ENCODE assay signal across 28 mouse cellular contexts in the genomic region with DNA sequence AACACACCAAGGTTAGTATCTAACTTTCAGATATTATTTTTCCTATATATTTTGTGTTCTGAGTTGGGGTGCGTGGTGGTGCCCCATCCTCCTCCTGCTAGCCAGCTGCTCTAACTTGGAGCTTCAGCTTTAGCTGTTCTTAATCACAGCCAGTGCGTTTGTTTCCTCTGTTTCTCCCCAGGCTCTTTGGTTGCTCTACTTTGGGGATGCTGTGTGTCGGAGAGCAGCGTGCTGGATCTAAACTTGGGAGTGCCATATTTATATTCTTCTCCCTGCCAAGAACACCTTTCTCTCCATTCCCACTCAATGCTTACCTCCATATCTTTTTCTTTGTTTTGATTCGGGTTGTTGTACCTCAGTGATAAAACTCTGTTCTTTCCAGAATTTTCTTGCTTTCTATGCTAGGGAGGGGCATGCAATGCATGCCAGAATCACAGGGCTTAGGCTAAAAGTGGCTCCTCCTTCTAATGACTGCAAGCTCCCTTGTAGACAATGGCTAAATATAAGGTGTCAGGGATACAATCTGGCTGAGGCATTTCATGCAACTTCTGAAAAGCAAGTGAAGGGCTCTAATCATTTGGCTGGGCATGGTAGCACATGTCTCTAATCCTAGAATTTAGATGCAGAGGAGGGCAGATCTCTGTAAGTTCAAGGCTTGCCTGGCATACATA.
DNase-seq lines count a peak whose midpoint lies in the region; ATAC-seq and TF ChIP-seq lines count a peak whose summit lies in the region.
"Had no signal": no experiment of that assay in that cellular context is flagged by ENCODE, and none has a peak within 500 bp of the region (broad histone marks: within the 10 kb centered on the region; RNA-seq: fewer than 3 reads in every experiment).

No protein-coding gene starts in this region.

- H3K4me3 ChIP-seq in left cerebral cortex, adult 2 months: no peak overlapping the region
- H3K4me3 ChIP-seq: embryonic facial prominence, embryonic 13.5 days; embryonic facial prominence, embryonic 15.5 days; erythroblast, embryonic 14.5 days; forebrain, embryonic 10.5 days; forebrain, embryonic 12.5 days had no signal

- peak; percentile 80 for ATAC-seq in frontal cortex, adult (ENCODE audit: low TSS enrichment)
- ATAC-seq: activated CD4-positive, CD25-positive, alpha-beta regulatory T cell, adult 4 months; CD4-positive, CD25-positive, alpha-beta regulatory T cell, adult 4 months; forebrain, embryonic 14.5 days; Patski had no signal

- no peak for DNase-seq in frontal cortex, adult 2 months (ENCODE audit: extremely low spot score in 1 of 2, low spot score in 1 of 2)
- no peak for DNase-seq in left cerebral cortex, adult 2 months (ENCODE audit: extremely low spot score in 1 of 2, low spot score in 2 of 2)
- DNase-seq in left cerebral cortex, adult 8-10 months (ENCODE audit: low spot score in 2 of 2): no peak
- DNase-seq in right cerebral cortex, postnatal 25 days: peak; percentile 12
- no peak for DNase-seq in right cerebral cortex, adult 2 months (ENCODE audit: low spot score in 2 of 2)
- DNase-seq in telencephalon, adult 2 months (ENCODE audit: low read depth, low spot score): peak; percentile 50
- DNase-seq in urinary bladder, postnatal 36 days (ENCODE audit: low spot score in 2 of 2): no peak
- DNase-seq: adrenal gland, adult 8-10 months; adrenal gland, postnatal 14 days; adrenal gland, postnatal 36 days; B cell, adult 2 months; cerebellum, adult 11 months; cerebellum, adult 18-20 months; cerebellum, adult 8-10 months; cerebellum, adult 9-11 months; cerebellum, postnatal 14 days; cerebellum, postnatal 36 days; embryo, embryonic 11 days had no signal

- TF ChIP-seq CTCF in left cerebral cortex, adult 2 months (IDR thresholded peaks at IDR 0.05): no peak

- peak overlapping the region; percentile 59 for H3K27ac ChIP-seq in left cerebral cortex, adult 2 months
- H3K27ac ChIP-seq: embryonic facial prominence, embryonic 13.5 days; embryonic facial prominence, embryonic 15.5 days; forebrain, embryonic 10.5 days; forebrain, embryonic 12.5 days had no signal

- intact Hi-C loops in left cerebral cortex, adult 2 months (cut with DNase I): loop anchor here (2.0 to 5.0 kb wide), 3 partner anchors 40 to 87 kb away; no protein-coding TSS in a partner anchor

Comparison
In these comparisons a context has a peak if more than half of its experiments do, and no peak if none do; other contexts are left out.
1. DNase-seq: peak in right cerebral cortex, postnatal 25 days (single experiment) and telencephalon, adult 2 months (single experiment); none in frontal cortex, adult 2 months (0 of 2), left cerebral cortex, adult 2 months (0 of 2), left cerebral cortex, adult 8-10 months (0 of 2), right cerebral cortex, adult 2 months (0 of 2) and urinary bladder, postnatal 36 days (0 of 2).